Mouse (Mus musculus) forebrain, postnatal 0 days (tissue): ENCODE measurements around the gene C130050O18Rik. TPM values are rescaled to one million over a fixed set of nuclear protein-coding genes. Genes with fewer than 3 reads are reported as not detected.

Source experiments
- ATAC-seq: fragments of 200-750 bp; cut with Nextera tagmentation; 2 replicates; pipeline ENCODE4 v1.8.0; 2017; ENCODE audit warnings: mild to moderate bottlenecking, moderate library complexity
- DNase-seq: peaks from one replicate; pipeline ENCODE4 v3.0.0-alpha.2; 2015
- H3K27ac ChIP-seq: fragments of 300-500 bp; sonication (generic); 2 replicates; pipeline ENCODE4 v1.5.1; 2014; ENCODE audit warnings: low read depth, mild to moderate bottlenecking, antibody characterized with exemption, low read length, moderate library complexity, mixed read lengths
- H3K27me3 ChIP-seq: fragments of 300-500 bp; sonication (generic); 2 replicates; pipeline ENCODE4 v1.6.1; 2014; ENCODE audit warnings: mild to moderate bottlenecking, low read length, mixed read lengths; ENCODE audit not compliant: insufficient read depth
- H3K36me3 ChIP-seq: fragments of 300-500 bp; sonication (generic); 2 replicates; pipeline ENCODE4 v1.6.1; 2014; ENCODE audit warnings: mild to moderate bottlenecking, moderate library complexity; ENCODE audit not compliant: insufficient read depth
- H3K4me1 ChIP-seq: fragments of 300-500 bp; sonication (generic); 2 replicates; pipeline ENCODE4 v1.6.1; 2014; ENCODE audit warnings: antibody characterized with exemption; ENCODE audit not compliant: insufficient read depth
- H3K4me2 ChIP-seq: fragments of 300-500 bp; sonication (generic); 2 replicates; pipeline ENCODE4 v1.6.1; 2014; ENCODE audit warnings: low read depth, mild to moderate bottlenecking, moderate library complexity
- H3K4me3 ChIP-seq: fragments of 300-500 bp; sonication (generic); 2 replicates; pipeline ENCODE4 v1.5.1; 2014; ENCODE audit warnings: low read depth, low read length, mixed read lengths
- H3K9ac ChIP-seq: fragments of 300-500 bp; sonication (generic); 2 replicates; pipeline ENCODE4 v1.6.1; 2014; ENCODE audit warnings: mild to moderate bottlenecking
- H3K9me3 ChIP-seq: fragments of 300-500 bp; sonication (generic); 2 replicates; pipeline ENCODE4 v1.6.1; 2016; ENCODE audit warnings: low read length
- CTCF ChIP-seq: sonication (generic); IDR thresholded peaks from 2 replicates; pipeline ENCODE4 v1.5.1; 2016; ENCODE audit warnings: antibody characterized with exemption, control low read depth, low read depth
- WGBS: fragments of 180-500 bp; shearing (Covaris S2); extraction: QIAGEN DNeasy Blood & Tissue Kit; methylation state at CpG from one replicate; pipeline ENCODE4 v1.1.7; 2014; 5-methylcytosine and 5-hydroxymethylcytosine counted together
- microRNA counts: library from miRNA; unstranded; fragments of <30 nt; microRNA quantifications from one replicate; lab custom pipeline; 2015
- microRNA-seq, 2 experiments: library from miRNA; unstranded; fragments of <30 nt; microRNA quantifications; one replicate each; pipeline ENCODE4; 2016
- polyA plus RNA-seq: library from polyadenylated mRNA; unstranded; fragments of >200 nt; fragmentation: Nextera tagmentation; extraction: Ambion mirVana; gene quantifications from 2 replicates; pipeline ENCODE4 v1.2.1, GENCODE M21; 2015
- total RNA-seq: library from RNA; depleted of rRNA; stranded (reverse); fragments of >200 nt; gene quantifications from 2 replicates; pipeline ENCODE4 v1.2.3, GENCODE M21; 2014; rRNA removed

Gene C130050O18Rik
- total and polyA plus RNA-seq, 2 experiments from 2014 or later = 0.13 TPM; not detected in 1

GRCm38 (mm10) chr5:139457241-139457640 is 52.2 kb downstream of the C130050O18Rik start:
- H3K4me2 ChIP-seq = no peak overlapping the region
- peaks cover 5% of the 10 kb centered on the region for H3K36me3 ChIP-seq
- H3K4me1 ChIP-seq = peaks cover 7% of the 10 kb centered on the region; the same call in 1 of the 2 replicates
- no peak for ATAC-seq
- H3K9me3 ChIP-seq = no peaks in the 10 kb centered on the region
- no peak overlapping the region for H3K9ac ChIP-seq
- no peak overlapping the region for H3K4me3 ChIP-seq
- no peak overlapping the region for H3K27ac ChIP-seq
- 89% methylated on average over 8 of the region's 8 CpGs for WGBS
- no peak for DNase-seq
- no peaks in the 10 kb centered on the region for H3K27me3 ChIP-seq
- no peak for TF ChIP-seq CTCF

DNA sequence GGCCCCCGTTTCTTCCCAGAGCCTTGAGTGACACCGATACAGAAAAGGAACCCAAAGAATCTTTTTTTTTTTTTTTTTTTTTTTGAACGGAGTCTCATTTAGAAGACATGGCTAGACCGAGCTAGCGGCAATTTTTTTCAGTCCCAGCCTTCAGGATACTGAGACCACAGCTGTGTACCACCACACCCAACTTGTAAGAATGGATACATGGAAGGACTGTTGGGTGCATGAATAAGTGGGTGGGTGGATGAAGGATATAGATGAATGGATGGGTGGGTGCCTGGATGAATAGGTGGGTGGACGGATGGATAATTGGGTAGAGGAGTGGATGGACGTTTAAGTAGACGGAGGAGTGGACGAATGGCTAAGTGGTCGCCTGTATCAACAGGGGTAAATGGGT is 54.9 kb downstream of the C130050O18Rik start:
- DNase-seq (no peak), ATAC-seq (peak; percentile 18; the same call in 1 of the 2 replicates)
- Histone ChIP-seq H3K4me1 (peaks cover 7% of the 10 kb centered on the region; the same call in 1 of the 2 replicates), H3K27ac (no peak overlapping the region), H3K9ac (peak overlapping the region; percentile 40), H3K9me3 (no peaks in the 10 kb centered on the region), H3K4me2 (peak overlapping the region; percentile 74), H3K27me3 (no peaks in the 10 kb centered on the region), H3K4me3 (peak overlapping the region; percentile 49), H3K36me3 (peaks cover 4% of the 10 kb centered on the region)
- no peak for TF ChIP-seq CTCF
- WGBS = 9% methylated on average over 10 of the region's 10 CpGs

DNA sequence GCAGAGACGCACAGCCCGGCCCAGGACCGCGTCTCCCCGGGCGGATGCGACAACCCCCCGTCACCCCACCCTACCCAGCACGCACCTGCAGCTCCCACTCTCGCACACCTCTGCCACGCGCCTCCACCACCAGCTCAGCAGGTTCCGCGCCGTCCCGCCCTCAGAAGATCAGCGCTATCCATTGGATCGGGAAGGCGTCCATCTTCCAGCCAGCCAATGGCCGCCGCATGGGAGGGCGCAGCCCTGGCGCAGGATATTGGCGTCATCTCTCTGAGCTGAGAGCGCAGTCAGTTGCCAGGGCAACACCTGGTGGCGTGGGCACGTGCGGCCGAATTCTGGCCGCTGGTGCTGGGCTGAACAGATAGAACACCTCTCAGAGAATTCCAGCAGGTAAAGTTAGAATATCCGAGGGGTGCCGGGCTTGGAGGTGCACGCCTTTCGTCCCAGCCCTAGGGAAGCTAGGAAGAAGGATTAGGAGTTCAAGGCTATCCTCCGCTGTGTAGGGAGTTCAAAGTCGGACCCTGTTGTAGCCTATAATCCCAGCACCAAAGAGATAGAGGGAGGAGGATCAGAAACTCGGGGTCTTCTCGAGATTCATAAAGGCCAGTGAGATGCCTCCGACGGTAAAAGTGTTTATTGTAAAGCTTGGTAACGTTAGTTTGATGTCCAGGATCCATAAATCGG is 55.4 kb downstream of the C130050O18Rik start, which contains the start of gene 3110082I17Rik:
3110082I17Rik (minus strand) TSS at position 144 of the 684 bp plus-strand sequence.
- Histone ChIP-seq H3K27me3 (no peaks in the 10 kb centered on the region), H3K4me2 (peak within 1 kb of the TSS; percentile 74), H3K4me1 (peaks cover 7% of the 10 kb centered on the region; the same call in 1 of the 2 replicates), H3K9me3 (no peaks in the 10 kb centered on the region), H3K9ac (peak within 1 kb of the TSS; percentile 40), H3K4me3 (peak within 1 kb of the TSS; percentile 49), H3K36me3 (no peaks in the 10 kb centered on the region), H3K27ac (no peak within 1 kb of the TSS)
- WGBS = 4% methylated on average over 38 of the region's 42 CpGs
- ATAC-seq (peak; percentile 99), DNase-seq (peak; percentile 98)
- no peak for TF ChIP-seq CTCF

DNA sequence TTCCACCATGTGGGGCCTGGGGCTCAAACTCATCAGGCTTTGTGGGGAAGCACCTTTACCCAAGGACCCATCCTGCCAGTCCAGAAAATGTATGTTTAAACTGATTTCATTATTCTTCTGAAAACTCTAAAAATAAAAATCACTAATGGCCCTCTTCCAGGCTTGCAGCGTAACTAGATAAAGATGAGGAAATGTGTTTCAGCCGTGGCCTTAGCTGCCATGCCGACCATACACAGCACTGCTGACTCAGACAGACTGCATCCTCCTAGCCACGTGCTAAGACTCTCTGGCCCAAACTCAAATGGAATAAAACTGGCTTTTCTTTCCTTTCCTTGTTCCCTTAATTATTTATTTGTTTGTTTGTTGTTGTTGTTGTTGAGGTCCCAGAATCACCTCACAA is 59.8 kb downstream of the C130050O18Rik start:
- H3K27me3 ChIP-seq = no peaks in the 10 kb centered on the region
- TF ChIP-seq CTCF = no peak
- no peak overlapping the region for H3K4me3 ChIP-seq

More for the DNA sequence above, 59.8 kb downstream of the C130050O18Rik start:
- Histone ChIP-seq H3K9me3 (no peaks in the 10 kb centered on the region), H3K27ac (no peak overlapping the region), H3K4me1 (no peaks in the 10 kb centered on the region), H3K4me2 (no peak overlapping the region), H3K9ac (no peak overlapping the region), H3K36me3 (no peaks in the 10 kb centered on the region)
- WGBS = 74% methylated on average over 4 of the region's 4 CpGs
- ATAC-seq (no peak), DNase-seq (no peak)

MicroRNAs encoded within 50 kb of the gene (microRNA counts, 519-probe panel; counts per million panel counts)
- microRNA mmu-miR-339-3p (lab: Ali Mortazavi, UCI) = not detected
- 1,423 counts per million, percentile 9 among the panel's probes with 10 or more counts for microRNA mmu-miR-339-5p (lab: Ali Mortazavi, UCI)

Small RNA genes within 50 kb of the gene (microRNA-seq; reads per million reads assigned to microRNA genes)
- gene Mir339 = 321 to 466 reads per million in 2 experiments

Other genes starting within 250 kb of the C130050O18Rik start
- gene Sun1, start 204.6 kb upstream of the C130050O18Rik start, total RNA-seq = 72.6 and 84.8 TPM in 2 replicates
- 22.7 and 34.5 TPM in 2 replicates for gene Sun1, start 204.6 kb upstream of the C130050O18Rik start, polyA plus RNA-seq
- 46.2 and 48.8 TPM in 2 replicates for gene Get4, start 153.0 kb upstream of the C130050O18Rik start, total RNA-seq
- 139 and 156 TPM in 2 replicates for gene Get4, start 153.0 kb upstream of the C130050O18Rik start, polyA plus RNA-seq
- 188 and 200 TPM in 2 replicates for gene Adap1, start 79.7 kb upstream of the C130050O18Rik start, total RNA-seq
- 114 and 128 TPM in 2 replicates for gene Adap1, start 79.7 kb upstream of the C130050O18Rik start, polyA plus RNA-seq
- gene Cox19, start 53.9 kb upstream of the C130050O18Rik start, total RNA-seq = 108 and 109 TPM in 2 replicates
- gene Cox19, start 53.9 kb upstream of the C130050O18Rik start, polyA plus RNA-seq = 85.7 and 91.1 TPM in 2 replicates
- not detected in 2 replicates for gene Cyp2w1, start 52.7 kb upstream of the C130050O18Rik start, total RNA-seq
- not detected in 2 replicates for gene Cyp2w1, start 52.7 kb upstream of the C130050O18Rik start, polyA plus RNA-seq
- 3.2 and 3.3 TPM in 2 replicates for gene Gpr146, start 27.6 kb upstream of the C130050O18Rik start, total RNA-seq
- gene Gpr146, start 27.6 kb upstream of the C130050O18Rik start, polyA plus RNA-seq = 2.4 and 2.8 TPM in 2 replicates
- 6.8 and 9.1 TPM in 2 replicates for gene Gper1, start 17.9 kb downstream of the C130050O18Rik start, total RNA-seq
- 6.8 and 8.1 TPM in 2 replicates for gene Gper1, start 17.9 kb downstream of the C130050O18Rik start, polyA plus RNA-seq
- gene 3110082I17Rik, start 55.2 kb downstream of the C130050O18Rik start, total RNA-seq = 10.5 and 11.9 TPM in 2 replicates
- 17.4 and 19.4 TPM in 2 replicates for gene 3110082I17Rik, start 55.2 kb downstream of the C130050O18Rik start, polyA plus RNA-seq
- gene Zfand2a, start 79.3 kb downstream of the C130050O18Rik start, total RNA-seq = 50.4 and 51.7 TPM in 2 replicates
- 23.9 and 29.8 TPM in 2 replicates for gene Zfand2a, start 79.3 kb downstream of the C130050O18Rik start, polyA plus RNA-seq
- gene Uncx, start 138.2 kb downstream of the C130050O18Rik start, total RNA-seq = 3.4 and 5.8 TPM in 2 replicates
- 0.93 and 2.8 TPM in 2 replicates for gene Uncx, start 138.2 kb downstream of the C130050O18Rik start, polyA plus RNA-seq